Mouse (Mus musculus) gastrocnemius, postnatal 14 days (tissue): ENCODE measurements at regions not wholly inside any gene's neighbourhood (a gene's known extent, or its start where the extent isn't known, plus 50 kb on each side); places are given as distances from the start of the nearest gene placed in this dataset.
"Not testable (repeated sequence)": the region's sequence is repeated elsewhere in the genome, so short reads cannot be mapped to it uniquely, and the experiment has no call there.

ENCODE experiments used
- DNase-seq: peaks from one replicate; pipeline ENCODE4 v3.0.0; 2021; ENCODE audit warnings: mixed read lengths
- intact Hi-C: fragments of 180-260 bp; cut with DNase I; formaldehyde crosslinking; loops from one replicate; pipeline ENCODE4 v1.15.1; 2025; ENCODE audit warnings: low total_unique reads

DNA sequence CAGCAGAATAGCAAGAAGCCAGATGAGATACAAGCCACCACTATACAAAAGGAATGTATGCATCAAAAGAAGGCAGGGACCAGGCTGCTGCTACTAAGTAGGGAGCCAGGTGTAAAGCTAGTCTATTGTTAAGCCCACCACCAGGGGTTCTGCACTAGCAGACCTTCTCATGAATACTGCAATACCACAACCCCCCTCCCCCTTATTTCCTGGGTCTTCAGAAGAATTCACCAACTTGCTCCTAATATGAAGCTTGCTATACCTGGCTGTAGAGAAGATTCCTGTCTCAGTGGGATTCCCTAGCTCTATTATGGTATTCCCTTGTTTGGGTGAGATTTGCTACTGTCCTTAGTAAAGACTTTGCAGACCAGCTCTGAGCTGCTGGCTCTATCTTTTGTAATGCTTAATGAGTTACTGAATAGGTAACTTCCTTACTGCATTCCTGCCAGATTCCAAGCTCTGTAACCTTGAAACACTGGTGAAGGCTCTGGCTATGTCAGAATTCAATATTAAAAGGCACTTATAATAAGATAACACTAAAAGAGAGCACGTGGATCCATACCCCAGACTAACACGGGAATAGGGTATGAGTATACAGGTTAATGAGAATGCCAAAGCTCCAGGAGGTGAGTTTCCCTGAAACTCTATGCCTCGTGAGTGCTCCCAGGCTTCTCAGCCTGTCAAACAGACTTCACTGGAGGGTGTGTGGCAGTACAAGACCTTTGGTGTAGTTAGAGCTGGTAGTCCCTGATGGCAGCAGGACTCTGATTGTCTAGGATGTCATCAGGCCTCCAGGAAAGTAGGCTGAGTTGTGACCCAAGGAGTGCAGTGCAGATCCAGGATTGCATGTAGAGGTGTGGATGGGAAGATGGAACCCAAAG lies 455.5 kb downstream of the Plxdc2 start:
- DNase-seq, intact Hi-C loops: not testable (repeated sequence)

GRCm38 (mm10) chr2:16820442-16820841 lies 464.3 kb downstream of the Plxdc2 start:
- intact Hi-C loops: no loop called here
- DNase-seq: no peak

- no peak for DNase-seq
- intact Hi-C loops: no loop called here
Observed at GRCm38 (mm10) chr2:16824681-16825230, 468.7 kb downstream of the Plxdc2 start.

DNA sequence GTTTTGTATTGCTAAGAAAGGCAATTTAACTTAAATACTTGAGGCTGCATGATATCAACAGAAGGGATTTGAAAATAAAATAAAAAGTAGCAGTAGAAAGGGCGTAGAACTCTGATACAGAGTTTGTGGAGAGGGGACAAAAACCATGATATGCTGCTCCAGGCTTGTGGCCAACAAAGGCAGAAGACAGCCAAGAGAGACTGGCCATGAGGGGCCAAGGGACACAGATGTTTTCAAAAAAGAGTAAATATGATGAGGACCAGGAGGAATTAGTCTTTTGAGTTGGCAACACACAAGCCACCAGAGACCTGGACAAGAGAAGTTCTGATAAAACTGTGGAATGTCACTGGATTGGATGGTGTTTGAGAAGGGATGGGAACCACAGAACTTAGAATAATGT lies 471.2 kb downstream of the Plxdc2 start:
- peak; percentile 35 for DNase-seq
- intact Hi-C loops: no loop called here

DNA sequence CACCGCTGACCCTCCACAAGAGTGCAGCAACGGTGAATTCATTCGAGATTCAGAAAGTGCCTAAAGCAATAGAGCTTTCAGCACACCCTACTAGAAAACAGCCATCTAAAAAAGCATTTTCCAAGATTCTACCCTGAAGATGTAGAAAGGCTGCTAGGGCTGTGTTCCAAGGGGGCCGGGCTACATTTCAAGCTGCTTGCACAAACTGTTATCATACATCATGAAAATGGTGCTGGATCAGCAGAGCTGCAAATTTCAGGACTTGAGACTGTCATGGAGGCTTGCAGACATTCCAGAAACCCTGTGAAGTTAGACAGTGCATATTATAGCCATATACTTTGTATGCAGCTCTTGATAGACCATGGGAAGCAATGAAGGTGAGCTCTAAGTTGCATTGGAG lies 479.9 kb downstream of the Plxdc2 start:
- intact Hi-C loops: no loop called here
- DNase-seq: no peak

- intact Hi-C loops: no loop called here
- no peak for DNase-seq
Observed at GRCm38 (mm10) chr2:16838718-16839117, 482.6 kb downstream of the Plxdc2 start.

GRCm38 (mm10) chr2:16849916-16850315 lies 493.8 kb downstream of the Plxdc2 start:
- peak; percentile 66 for DNase-seq
- intact Hi-C loops: no loop called here

GRCm38 (mm10) chr2:16860056-16860455 lies 504.0 kb downstream of the Plxdc2 start:
- DNase-seq: no peak
- intact Hi-C loops: no loop called here

DNA sequence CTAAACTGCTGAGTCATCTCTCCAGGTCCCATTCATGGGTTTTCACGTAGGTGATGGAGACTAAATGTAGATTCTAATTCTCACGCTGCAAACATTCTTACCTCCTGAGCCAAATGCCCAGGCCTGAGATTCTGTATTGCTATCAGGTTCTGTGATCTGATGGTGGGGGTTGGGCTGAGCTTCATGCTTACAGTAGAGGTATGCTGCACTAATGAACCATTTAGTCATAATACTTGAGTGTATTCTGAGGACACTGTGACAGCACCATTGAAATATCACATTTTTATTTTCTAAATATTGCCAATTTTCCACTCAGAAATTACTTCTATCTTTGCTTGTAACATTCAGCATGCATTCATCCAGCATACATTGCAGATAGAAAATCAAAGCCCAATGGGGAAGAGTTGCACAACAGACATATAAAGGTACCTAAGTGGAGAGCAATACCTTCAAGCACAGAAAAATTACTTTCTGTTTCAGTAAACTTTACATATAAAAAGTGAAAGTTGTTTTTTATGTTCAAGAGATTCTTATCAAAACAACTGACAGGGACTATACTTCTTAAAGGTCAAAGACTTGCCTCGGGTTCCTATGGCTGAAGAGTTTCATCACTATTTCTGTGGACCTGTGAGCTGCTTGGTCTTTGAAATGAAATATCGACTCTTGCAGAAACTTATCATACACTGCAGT lies 510.2 kb downstream of the Plxdc2 start:
- DNase-seq: no peak
- intact Hi-C loops: no loop called here

- intact Hi-C loops, DNase-seq: not testable (repeated sequence)
Observed at GRCm38 (mm10) chr2:16892381-16892780, 536.3 kb downstream of the Plxdc2 start.

DNA sequence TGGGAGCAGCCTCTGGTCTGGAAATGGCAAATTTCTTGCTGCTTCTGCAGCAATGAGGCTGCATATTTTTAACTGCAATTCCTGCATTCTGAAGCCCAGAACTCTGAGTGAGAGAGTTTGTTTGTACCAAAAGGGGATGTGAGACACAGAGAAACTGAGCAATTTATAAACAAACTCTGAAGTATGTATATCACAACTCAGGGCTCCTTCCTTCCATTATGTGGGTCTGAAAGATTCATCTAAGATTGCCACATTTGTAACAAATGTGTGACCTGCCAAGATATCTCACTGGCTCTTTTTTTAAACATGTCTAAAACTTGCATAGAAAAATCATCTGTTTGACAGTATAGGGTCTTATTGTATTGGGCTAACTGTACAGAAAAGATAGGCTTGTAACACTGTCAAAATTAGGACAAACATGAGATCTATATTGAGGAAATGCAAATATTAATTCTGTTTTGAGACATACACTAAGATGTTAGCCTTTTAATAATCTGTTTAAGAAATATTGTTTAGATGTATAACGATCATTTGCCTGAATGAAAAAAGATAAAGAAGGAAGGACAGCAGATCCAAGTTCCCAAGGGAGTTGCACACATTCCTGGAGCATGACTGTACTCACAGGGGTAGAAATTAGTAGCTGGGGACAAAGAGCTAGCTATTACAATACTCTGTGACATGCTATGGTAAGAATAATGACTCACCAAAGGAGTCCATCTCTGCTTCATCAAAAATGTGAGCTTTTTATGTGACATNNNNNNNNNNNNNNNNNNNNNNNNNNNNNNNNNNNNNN lies 553.3 kb downstream of the Plxdc2 start:
- intact Hi-C loops: loop anchor here (10.0 kb wide), 1 partner anchor 555 kb away; the partner anchor contains the start of gene Plxdc2
- DNase-seq: no peak

GRCm38 (mm10) chr2:16914633-16915032 lies 558.5 kb downstream of the Plxdc2 start:
- no peak for DNase-seq
- intact Hi-C loops: loop anchor here (10.0 kb wide), 1 partner anchor 560 kb away; the partner anchor contains the start of gene Plxdc2

DNA sequence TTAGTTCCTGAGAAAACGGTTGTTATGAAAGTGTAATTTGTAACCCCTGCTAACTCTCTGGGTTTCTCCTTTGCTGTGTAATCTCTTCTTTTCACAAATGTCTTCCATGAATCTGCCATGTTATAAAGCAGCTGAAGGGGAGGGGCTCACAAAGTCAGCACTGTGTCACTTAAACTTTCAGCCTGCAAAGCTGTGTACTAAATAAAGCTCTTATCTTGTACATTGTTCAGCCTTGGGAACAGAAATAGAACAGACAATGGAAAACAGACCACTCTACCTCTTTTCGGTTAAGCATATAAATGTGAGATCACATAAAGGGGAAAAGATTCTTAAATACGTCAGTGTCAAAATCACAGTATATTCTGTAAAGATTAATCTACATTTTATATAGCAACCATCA lies 573.9 kb downstream of the Plxdc2 start:
- intact Hi-C loops: no loop called here
- no peak for DNase-seq

DNA sequence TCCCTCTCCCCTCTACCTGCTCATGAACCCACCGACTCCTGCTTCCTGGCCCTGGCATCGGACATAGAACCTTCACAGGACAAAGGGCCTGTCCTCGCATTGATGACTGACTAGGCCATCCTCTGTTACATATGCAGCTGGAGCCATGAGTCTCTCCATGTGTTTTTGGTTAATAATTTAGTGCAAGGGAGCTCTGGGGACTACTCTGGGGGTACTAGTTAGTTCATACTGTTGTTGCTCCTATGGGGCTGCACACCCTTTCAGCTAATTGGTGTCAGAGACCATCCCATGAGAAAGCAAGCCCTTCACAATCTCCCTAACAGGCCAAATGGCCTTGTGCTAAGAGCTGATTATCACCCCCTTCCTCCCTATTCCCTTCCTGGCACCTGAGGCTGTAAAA lies 603.3 kb downstream of the Plxdc2 start:
- DNase-seq: no peak
- intact Hi-C loops: no loop called here

DNA sequence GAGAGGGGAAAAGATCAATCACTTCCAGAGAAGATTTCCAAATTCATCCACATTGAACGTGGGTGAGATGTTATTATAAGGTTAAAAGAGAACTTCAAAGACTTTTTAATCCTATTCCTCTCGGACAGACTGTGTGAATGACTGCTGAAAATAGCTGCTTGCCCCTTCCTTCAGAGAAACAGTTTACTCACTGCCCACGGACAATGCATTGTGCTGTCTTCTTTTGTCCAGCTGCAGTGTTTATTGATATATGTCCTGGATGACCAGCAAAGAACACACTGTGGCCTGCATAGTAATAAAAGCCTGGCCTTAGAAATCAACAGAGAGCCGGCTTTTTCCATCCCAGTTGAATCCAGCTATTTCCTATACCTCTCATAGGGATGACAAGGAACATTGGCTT lies 621.3 kb downstream of the Plxdc2 start:
- DNase-seq: no peak
- intact Hi-C loops: no loop called here

- no peak for DNase-seq
- intact Hi-C loops: no loop called here
Observed at GRCm38 (mm10) chr2:16982823-16983222, 626.7 kb downstream of the Plxdc2 start.

- intact Hi-C loops: no loop called here
- DNase-seq: no peak
Observed at GRCm38 (mm10) chr2:16983583-16984221, 627.6 kb downstream of the Plxdc2 start.
